Mouse (Mus musculus): ENCODE measurements around the gene Tti1.

Gene Tti1

DNA sequence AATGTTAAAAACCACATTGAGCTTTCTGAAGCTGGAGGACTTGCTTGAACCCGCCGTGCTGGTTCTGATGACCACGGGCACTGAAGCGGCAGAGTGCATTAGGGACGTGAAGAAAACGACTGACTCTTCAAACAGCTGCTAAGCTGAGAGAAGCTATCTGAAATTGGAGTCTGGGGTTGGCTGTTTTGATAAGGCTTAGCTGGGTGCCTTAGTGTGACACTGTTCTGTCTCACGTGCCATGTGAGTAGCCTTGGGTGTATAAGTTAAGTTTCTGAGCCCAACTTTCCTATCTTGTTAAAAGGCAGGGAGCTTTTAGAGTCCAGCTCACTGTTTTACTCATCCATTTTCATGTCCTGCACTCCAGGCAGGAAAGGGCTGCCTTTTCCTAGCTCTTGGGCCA is 8.7 kb upstream of the Tti1 start:
- DNase-seq, result no peak

DNA sequence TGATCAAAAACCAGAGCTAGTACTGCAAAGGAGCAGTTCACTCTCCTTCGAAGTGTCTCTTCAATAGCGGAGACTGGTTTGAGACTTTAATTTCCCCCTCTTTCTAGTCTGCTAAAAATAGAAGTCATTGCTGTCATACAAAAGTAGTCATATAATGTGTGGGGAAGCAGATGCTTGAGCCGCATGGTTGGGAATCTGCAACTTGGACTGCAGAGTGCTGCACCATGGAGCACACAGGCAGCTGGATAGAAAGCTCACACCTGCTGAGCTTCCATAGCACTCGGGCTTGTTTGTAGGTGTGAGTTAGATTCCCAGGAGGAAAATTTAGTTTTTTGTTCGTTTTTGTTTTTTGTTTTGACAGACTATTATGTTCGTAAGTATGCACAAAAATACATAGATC is 8.2 kb upstream of the Tti1 start:
- DNase-seq, result no peak

DNA sequence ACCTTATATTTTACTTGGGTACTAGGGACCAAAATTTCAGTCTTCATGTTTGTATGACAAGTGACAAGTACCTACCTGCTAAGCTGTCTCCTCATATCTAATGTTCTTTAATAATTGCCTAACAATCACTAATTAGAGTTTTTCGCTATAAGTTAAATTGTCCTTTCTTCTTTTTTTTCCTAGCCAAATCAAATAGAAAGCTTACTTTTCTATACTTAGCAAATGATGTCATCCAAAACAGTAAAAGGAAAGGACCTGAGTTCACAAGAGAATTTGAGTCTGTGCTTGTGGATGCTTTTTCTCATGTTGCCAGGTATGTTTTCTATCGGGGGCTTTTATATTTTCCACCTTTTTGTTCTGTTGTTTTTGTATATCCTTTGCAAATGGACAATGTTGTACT is 7.6 kb upstream of the Tti1 start:
- no peak for DNase-seq

DNA sequence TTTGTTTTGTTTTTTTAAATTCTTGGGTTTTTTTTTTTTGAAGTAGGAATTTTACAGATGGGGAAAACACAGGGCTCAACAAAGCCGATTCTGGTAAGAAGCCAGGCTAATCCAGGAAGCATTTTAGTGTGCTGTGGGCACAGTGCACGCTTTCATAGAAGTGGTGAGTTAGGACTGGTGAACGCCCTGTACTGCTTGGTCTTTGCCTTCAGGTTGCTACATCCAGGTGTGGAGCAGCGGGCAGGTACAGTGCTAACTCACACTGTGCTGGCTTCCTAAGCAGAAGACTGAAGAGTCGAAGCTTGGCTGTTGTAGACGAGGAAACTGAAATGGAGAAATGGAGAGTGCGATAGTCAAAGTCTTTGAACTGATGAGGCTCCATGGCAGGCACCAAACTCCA is 1.8 kb upstream of the Tti1 start:
- DNase-seq, result peak; percentile 11

DNA sequence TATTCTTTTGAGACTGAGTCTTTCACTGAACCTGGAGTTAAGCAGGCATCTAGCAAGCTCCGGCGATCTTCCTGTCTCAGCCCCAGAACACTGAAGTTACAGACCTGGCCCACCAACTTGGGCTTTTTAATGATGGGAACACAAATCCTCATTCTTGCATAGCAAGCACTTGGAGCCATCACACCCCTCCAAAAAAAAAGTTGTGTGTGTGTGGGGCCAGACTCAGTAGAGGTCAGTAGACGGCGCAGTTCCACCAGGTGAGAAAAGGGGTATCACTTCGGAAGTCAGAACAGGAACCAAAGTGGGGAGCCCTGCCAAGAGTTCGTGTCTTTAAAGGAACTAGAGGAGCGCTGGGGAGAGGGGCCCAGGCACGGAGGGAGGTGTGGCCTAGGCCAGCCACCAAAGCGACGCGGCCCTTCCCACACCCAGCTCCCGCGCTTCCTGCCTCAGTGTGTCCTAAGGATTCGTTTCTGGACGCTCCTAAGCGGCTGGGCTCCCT is 329 bp downstream of the Tti1 start:
- no peak for DNase-seq

DNA sequence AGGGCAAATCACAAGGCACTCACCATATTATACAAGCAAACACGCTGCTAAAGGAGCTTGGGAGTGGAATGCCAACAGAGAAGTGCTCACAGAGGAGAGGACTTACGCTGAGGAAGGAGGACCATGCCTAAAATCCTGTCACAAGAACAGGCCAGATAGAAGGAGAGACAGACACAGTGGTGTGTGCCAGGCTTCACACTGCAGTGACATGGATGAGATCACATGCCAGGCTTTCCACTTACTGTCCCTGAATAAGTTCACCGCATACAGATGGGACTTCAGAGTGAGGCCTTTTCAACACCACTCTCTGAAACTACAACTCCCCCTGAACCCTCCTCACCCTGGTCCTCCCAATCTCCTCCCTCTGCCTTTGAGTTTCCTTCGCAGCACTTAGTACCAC is 10.9 kb downstream of the Tti1 start:
- no peak for DNase-seq

DNA sequence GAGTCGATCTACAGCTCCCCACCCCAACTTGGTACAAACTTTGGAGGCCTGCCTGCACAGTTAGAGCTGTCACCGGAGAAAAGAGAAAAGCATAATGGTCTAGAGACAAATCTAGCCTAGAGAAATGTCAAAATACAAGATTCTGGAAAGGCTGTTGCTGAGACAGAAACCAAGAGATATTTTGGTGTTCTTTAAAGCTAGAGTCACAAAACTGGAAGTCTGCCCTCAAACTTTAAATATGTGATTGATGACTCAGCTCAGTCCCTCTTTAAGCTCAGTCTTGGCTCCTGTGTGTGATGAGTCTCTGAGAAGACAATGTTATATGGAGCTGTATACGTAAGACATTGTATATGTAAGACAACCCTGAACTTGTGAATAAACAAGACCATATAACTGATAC is 15.6 kb downstream of the Tti1 start:
- no peak for DNase-seq

DNA sequence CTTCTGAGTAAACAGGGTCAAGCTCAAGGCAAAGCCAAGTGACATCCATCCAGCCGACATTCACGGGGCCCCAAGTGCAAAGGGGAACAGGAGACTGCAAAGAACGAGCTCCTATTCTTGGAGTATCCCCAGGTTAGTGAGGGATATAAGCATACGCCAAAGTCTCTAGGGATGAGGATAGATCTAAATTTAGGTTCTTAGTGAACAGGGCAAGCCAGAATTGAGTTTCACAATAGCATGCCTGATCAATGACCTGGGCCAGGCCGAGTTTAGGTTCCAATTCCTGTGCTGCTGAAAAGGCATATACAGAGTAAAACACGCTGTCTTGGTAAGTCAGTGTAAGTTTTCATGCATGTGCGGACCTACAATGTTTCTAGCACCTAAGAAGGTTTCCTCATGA is 18.9 kb downstream of the Tti1 start:
- DNase-seq, result no peak

DNA sequence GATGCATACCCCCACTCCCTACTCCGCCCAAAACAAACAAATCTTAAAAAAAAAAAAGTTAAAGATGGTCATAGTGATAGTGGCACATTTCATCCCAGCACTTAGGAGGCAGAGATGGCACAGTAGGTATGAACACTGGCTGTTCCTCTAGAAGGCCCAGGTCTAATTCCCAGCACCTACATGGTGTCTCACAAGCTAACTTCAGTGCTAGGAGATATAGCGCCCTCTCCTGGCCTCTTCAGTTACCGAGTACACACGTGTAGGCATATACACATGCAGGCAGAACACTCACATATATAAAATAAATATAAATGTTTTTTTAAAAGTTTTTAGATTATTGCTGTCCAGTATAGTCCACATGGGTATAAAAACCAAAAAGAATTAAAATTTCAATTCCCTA is 22.6 kb downstream of the Tti1 start:
- DNase-seq, result peak; percentile 16

DNA sequence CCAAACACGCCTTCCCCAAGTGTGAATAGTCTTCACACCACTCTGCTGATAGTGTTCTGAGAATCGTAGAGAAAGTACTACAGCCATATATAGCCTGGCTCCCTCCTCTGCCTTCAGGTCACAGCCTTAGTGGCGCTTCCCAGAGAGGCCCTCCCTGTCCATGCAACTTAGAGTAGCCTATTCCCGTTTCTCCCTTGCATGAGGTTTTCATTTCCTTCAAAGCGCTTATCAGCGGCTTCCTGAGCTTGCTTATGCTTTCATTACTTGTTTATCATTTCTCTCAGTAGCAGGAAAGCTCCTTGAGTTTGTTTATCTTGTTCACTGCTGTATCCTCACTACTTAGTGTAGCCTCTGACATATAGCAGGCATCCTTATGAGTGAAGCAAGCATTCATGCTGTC is 23.6 kb downstream of the Tti1 start:
- no peak for DNase-seq

DNA sequence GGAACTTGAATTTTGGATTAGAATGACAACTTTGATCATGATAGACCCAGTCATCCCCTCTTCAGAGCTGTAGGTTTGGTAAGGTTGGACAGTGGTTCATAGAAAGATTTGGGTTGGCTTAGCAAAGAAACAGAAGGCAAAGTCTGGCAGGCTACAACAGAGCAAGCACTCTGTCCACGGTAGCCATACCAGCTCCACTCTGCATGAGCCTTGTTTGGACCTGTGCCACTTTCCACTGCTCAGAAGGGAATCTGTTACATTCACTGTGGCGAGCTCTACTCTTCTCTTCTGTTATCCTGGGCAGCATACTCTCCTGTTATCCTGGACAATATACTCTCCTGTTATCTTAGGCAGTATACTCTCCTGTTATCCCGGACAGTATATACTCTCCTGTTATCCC is 29.4 kb downstream of the Tti1 start:
- DNase-seq, result no peak

DNA sequence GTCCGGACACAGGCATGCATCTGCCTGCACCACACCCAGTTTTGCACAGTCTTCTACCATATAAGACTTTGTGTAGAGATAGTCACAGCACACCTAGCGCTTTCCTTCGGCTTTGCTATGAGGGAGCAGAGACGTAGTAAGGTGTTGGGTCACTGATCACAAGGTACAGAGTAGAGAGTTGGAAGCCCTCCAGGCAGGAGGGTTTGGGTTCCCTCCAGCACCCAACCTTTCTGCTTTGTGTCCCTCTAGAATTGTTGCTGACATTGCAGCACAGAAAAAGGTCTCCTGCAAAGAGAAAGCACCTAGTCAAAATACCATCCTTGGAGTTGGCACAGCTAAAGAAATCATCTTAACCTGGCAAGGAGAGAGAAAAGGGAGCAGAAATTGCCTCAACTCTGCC is 35.7 kb downstream of the Tti1 start:
- DNase-seq, result no peak

DNA sequence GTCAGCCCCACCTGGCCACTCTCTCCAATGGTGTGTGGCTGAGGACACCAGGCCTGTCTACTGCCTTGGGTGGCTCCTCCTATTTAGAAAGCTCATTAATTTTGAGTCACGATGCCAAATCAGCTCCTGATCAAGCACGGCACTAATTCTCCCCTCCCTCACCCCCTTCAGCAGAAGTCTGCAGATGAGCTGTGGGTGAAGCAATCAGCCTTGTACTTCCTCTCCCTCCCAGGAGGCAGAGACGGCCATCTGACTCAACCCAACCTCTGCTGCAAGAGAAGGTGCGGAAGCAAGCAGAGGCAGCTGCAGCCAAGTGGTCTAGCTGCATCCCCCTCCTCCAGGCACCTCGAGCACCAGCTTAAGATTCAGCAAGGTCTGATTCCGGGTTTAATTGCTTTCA is 37.2 kb downstream of the Tti1 start:
- DNase-seq, result no peak

DNA sequence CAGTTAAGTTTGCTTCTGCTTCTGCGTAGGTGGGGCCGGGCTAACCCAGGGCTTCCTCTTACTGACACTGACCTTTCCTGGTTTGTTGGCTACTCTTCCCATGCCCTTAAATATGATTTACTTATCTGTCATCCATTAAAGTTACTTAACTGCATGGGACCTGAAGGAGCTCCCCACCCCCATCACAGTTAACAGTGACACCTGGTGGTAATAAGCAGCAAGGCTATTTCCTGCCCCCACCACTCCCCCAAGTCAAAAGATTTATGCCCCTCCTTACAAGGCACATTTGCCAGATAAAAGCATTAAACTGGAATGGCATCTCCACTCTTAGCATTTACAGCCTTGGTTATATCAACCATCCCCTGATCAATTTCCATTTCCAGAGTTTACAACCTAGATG is 38.3 kb downstream of the Tti1 start:
- DNase-seq, result peak; percentile 10

DNA sequence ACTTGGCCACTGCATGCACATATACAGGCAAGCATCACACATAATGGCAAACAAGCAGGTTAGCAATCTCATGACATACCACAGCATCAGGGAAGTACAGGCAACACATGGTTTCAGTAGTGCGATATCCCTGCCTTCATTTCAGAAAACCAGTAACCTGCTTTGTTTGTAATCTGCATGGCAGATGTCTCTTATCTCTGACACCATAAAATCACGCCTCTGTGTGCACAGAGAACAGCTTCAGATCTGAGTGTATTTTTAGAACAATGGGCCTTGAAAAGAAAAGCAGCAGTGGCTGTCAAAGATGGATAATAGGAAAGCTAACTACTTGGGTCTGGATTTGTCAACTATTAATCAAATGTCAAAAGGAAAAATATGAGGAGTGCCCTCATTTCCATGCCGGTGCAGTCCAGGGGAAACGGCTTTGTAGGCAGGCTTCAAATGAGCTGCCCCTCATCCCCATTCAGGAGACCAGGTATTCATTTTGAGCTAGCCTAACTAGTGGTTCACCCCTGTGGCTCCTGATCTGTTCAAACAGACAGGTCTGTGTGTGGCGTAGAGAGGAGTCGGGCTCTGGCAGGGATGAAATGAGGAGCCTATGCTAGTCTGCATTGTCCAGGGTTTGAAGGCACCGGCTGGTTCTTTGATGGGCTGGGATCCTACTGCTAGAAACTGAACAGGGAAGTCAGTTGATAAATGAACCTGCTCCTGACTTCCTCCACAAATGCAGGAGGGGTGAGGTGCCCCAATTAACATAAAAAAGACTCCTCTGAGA is 39.6 kb downstream of the Tti1 start:
- no peak for DNase-seq

DNA sequence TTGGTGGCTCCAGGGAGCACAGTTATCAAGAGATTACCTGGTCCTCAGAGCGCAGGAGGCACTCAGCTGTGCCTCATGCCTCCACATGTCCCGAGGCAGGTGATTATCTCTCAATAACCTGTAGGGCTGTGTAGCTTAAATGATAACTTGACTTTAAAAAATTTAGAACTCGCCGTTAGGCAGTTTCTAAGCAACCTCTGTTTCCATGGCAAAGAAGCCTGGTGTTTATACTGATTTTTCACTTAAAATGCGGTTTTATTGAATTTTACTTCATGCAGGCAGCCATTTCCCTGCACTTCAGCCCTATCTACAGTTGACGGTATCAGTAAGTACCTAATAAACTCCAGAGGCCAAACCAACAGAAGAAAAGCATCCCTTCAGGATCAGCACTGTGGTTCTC is 42.0 kb downstream of the Tti1 start:
- no peak for DNase-seq

DNA sequence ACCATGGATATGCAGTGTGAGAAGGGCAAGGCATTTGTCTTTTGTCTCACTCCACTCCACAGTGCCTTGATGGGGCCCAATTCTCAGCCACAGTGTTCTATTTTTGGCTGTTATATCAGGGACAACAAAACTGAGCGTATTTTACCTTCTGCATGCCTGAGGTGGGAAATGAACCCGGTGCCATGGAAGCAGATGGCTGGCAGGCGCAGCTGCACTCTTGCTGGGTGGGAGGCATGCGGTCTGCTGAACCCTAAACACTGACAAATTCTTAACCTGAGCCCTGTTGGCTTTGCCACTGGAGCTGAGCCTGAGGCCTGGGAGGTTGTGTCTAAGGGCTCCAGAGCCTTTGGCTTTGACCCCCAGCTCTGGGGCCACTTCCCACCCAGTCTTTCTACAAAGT is 42.6 kb downstream of the Tti1 start:
- no peak for DNase-seq

DNA sequence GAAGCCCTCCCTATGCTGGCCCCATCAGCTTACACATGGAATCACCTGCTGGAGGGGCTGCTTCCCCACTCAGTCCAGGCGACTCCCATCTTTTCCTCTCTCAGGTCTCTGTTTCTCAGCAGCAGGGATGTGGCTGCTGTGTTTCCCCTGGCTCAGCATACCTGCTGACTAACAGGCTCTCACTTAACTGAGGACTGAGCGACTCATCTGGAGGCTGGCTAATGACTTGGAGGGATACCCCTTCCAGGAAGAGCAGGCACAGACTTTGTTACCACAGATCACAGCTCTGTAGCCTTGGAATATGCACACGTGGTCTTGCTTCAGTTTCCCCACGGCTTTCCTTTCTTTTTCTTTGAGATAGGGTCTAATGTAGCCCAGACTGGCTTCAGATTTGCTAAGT is 45.0 kb downstream of the Tti1 start:
- DNase-seq, result no peak

DNA sequence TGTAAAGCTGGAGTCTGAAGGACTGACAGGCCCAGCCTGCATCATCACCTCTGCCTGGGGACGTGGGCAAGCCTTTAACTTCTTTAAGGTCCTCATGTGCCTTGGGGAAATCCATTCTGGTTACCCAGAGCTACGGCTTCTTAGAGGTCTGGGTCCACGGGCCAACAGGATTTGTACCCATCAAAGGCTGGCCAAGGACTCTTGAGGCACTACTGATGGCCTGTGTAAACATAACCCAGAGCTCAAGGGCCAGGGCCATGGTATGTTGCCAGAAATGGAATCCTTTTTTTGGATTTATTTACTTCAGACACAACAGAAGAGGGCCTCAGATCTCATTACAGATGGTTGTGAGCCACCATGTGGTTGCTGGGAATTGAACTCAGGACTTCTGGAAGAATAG is 45.5 kb downstream of the Tti1 start:
- DNase-seq, result no peak

DNA sequence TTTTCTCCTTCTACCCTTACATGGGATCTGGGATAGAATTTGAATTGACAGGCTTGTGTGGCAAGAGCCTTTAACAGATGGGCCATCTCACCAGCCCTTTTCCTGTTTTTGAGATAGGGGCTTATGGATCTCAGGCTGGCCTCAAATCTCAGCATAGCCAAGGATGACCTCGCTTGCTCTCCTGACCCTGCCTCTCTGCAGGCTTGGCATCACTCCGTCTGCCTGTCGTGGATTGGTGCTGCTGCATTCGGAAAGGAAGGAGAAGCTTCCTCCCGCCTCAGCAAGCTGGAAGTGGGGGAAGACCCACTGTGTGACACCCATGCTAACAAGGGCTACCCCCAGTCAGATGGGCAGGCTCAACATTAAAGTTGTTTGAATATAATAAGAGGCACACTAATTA is 49.0 kb downstream of the Tti1 start:
- DNase-seq, result no peak

DNA sequence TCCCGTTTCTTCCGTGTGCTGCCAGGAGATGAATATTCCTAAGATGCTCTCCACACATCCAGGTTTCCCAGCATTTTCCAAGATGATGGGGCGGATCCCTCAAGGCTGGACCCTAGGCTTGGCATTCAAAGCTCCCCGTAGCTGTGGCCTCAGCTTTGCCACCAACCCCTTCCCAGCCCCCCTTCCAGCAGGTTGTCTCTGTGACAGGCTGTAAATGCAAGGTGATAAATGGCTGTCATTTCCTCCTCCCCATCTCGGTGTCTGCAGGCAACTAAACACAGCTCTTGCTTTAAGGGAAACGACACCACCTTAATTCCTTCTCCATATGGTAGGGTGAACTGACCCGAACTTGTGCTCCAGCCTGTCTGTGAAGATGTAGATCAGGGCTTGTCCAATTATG is 52.6 kb downstream of the Tti1 start:
- no peak for DNase-seq

DNA sequence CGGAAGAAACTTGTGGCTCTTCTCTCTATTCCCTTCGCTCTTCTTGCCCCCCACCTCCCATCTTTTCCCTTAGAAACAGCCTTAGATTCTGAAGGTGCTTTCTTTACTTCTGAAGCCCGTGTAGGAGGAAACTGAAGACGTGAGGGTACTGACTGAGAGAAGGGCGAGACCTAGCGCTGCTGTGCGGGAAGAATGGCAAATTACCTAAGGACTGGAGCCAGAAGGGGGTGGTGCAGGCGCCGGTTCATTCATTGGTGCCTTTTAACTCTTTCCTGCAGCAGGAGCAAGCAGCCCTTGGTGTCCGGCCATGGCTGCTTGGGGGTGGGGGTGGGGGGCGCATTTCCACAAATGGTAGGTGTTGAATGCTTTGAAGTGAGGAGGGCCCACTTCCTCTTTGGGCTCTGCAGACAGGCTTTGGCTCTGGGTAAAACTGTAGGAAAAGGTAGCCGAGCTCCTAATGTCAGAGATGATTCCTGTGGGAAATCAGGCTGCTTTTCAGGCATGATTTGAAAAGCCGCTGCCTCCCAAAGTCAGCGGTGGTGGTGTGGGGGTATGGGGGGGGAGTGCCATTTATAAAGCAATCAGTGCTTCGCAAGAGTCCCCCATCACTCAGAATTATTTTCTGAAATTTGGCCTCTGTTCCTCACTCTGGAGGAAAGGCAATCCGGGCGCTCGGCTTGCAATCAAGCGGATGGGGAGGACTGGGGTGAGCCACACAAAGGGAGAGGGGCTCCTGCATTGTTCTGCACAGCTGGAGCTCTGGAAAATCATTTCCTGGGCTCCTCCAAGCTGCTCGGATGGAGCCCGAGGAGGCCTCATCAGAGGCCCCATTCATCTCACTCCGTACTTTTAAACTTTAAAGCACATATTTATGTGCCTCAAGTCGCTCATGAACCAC is 53.4 kb downstream of the Tti1 start:
- no peak for DNase-seq

DNA sequence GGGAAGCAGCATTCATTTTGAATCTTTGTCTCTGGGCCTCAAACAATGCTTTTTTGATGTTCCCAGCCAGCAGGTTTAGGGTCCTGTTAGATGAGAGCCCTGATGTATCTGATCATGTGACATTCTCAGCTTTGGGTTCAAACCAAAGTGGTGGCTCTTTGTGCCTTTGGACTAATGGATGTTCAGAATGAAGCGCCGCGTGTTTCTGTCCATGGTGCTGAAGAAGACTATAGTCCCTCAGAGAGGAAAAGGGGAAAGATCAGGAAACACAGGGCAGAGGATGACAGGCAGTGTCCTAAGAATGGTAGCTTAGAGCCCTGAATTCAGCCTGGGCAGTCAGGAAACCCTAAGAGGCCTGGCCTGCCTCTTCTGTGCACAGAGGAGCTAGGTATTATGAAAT is 57.6 kb downstream of the Tti1 start:
- DNase-seq, result peak; percentile 68

DNA sequence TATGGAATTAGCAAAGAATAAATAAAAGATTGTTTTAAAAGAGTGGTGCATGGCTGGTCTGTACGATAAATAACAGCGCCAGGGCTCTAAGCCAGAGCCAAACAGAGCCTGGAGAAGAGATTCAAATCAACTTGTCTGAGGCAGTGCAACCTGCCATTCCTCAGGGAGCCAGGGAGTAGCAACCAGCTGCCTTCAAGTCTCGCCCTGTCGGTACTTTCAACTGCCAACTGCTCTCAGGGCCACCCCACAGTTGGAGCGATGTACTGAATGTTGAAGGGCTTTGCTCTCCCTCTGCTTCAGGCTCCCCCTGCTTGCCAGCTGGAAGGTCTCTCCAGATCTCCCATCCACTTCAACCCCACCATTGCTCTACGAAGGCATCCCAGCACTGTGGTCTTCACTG is 58.1 kb downstream of the Tti1 start:
- no peak for DNase-seq
